Mouse (Mus musculus) ovary, adult 18-20 months (tissue): ENCODE data around the gene Mrap.
A peak's percentile ranks its signal among the peaks of the same experiment; 100 is the strongest.

Source experiments
- DNase-seq: peaks from one replicate; pipeline ENCODE4 v3.0.0; 2022; ENCODE audit warnings: low spot score, mixed read lengths

The Mrap gene

DNA sequence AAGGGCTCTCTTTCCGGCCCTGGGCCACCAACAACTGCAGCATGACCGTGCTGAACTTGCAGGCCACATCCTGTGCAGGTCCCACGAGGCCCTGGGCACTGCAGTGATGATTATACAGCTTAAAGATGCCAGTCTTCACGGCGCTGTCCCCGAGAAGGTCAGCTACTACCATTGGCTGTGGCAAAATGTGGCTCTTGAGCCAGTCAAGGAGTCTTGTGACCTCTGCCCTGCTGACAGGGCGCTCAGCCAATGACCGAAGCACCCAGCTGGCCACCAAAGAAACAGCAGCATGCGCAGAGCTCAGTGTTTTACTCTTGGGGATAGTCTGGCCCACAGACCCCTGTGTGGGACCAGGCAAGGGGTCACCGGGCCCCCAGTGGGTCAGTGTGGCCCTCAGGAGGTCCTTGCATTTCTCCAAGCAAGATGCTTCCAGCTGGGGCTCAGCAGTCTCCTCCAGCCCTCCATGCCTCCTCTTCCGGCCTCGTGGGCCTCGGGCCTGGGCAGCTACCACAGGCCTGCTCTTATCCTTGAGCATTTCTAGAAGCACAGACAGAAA is 15.5 kb downstream of the Mrap start:
- DNase-seq = no peak

DNA sequence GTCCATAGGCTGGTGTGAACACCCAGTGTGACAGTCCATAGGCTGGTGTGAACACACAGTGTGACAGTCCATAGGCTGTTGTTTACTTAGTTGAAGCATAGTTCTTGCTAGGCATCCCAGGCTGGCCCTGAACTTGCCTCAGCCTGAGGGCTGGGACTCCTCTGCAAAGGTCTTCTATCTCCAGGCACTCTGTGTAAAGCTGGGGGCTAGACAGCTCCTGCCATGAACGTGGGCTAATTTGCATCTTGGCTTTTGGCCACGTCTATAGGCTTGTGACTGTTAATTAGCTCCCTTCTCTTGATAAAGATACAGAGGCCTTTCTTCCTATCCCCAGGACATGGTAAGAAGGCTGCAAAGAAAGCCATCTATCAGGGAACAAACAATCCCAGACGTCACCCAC is 21.3 kb downstream of the Mrap start:
- DNase-seq = no peak

DNA sequence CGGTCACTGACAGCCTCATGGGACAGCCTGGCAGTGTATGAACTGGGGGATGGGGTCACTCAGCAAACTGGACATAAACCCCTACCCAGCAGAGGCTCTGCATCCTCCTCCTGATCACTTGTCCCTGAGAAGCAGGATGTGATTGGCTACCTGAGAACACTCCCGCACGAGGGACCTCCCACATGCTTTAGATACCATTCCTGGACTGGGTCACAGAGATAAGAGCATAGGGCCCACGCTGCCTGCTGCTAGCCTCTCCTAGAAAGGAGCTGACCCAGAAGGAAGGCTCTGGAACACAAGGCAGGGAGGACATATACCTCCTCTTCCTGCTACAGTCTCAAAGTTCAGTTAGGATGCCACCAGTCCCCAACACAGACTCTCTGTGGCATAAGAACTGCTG is 22.5 kb downstream of the Mrap start:
- peak; percentile 39 for DNase-seq

GRCm38 (mm10) chr16:90765195-90765877 is 27.3 kb downstream of the Mrap start:
- DNase-seq = no peak

DNA sequence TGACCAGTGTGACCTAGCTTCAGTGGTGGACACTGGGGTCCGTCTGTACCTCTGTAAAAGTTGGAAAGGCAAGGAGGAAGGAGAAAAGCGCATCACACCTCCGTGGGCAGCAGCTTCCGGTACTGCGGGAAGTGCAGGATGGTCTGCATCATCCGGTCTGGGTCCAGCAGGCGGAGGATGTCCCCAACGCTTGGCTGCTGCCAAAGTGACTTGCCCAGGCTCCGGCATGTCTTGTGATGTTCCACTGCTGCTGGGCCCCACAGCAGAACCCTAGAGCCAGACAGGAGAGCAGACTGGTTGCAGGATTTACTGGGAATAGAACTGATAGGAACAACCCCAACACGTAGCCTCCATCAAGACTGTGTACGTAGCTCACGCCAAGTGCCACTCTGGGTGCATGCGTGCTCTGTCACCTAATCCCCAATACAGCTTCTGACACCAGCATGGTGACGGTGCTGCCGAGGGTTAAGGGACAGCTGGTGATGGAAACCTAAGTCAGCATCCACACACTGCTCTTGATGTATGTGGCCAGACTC is 29.0 kb downstream of the Mrap start:
- DNase-seq = no peak

GRCm38 (mm10) chr16:90774216-90774615 is 36.2 kb downstream of the Mrap start:
- no peak for DNase-seq

- no peak for DNase-seq
These were observed 36.6 kb downstream of the Mrap start for GRCm38 (mm10) chr16:90774646-90775045.

GRCm38 (mm10) chr16:90775946-90776520 is 38.0 kb downstream of the Mrap start:
- DNase-seq = no peak

GRCm38 (mm10) chr16:90779783-90780182 is 41.8 kb downstream of the Mrap start:
- DNase-seq = no peak

DNA sequence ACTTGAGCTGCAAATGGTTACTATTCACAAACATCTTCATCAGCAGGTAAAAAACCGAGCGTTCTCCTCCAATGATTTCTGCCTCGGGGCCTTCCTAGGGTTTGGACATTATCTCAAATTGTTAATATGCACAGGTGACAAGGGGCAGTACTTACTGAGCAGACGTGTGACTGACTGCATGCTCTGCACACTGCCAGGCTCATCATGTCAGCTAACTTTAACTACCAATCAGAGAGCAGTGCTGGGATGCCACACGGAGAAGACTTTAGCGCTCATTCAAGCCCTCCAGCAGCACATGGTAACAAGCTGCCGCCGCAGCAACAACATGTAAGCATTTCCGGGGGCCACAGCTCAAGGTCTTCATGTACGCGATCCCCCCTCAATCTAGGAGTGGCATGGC is 45.3 kb downstream of the Mrap start:
- no peak for DNase-seq

- no peak for DNase-seq
These were observed 47.2 kb downstream of the Mrap start for GRCm38 (mm10) chr16:90785257-90785656.

GRCm38 (mm10) chr16:90788580-90788979 is 50.6 kb downstream of the Mrap start:
- DNase-seq = no peak

DNA sequence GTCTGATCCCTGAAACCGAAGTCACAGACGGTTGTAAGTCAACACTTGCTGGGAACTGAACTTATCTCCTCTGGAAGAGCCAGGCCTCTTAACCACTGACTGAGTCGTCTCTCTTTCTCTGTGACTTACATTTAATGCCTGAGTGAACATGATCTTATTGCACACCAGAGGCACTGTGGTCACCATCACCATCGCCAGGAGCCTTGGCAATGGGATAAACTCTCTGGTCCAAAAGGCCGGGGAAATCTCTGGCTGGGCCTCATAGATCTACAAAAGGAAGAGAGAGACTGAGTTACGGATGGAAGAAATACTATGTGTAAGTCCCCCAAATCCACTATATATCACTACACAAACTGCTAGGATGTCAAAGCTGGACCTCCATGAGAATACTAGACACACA is 52.9 kb downstream of the Mrap start:
- no peak for DNase-seq

- DNase-seq = no peak
These were observed 54.1 kb downstream of the Mrap start for GRCm38 (mm10) chr16:90792066-90792465.

GRCm38 (mm10) chr16:90792500-90792899 is 54.5 kb downstream of the Mrap start:
- DNase-seq = no peak

GRCm38 (mm10) chr16:90794708-90795107 is 56.7 kb downstream of the Mrap start:
- DNase-seq = no peak

DNA sequence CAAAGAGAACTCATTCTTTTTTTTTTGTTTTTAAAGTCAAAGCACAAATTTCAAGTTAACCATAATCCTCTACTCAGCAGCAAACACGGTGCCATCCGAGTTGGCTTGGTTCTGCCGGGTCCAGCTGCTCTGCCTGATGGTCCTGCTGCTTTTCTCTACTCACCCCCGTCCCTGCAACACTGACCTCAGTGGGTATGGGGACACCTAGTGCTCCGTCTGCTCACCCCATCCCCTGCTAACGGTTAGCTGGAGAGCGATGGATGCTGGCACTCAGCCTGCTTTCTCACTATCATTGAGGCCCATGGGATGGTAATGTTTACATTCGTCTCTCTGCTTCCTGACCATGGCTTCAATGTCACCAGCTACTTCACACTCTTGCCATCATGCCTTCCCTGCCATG is 60.4 kb downstream of the Mrap start:
- no peak for DNase-seq

- DNase-seq = no peak
These were observed 60.8 kb downstream of the Mrap start for GRCm38 (mm10) chr16:90798848-90799247.
